Comparison of ENCODE assay signal across 9 mouse cellular contexts in the genomic region with DNA sequence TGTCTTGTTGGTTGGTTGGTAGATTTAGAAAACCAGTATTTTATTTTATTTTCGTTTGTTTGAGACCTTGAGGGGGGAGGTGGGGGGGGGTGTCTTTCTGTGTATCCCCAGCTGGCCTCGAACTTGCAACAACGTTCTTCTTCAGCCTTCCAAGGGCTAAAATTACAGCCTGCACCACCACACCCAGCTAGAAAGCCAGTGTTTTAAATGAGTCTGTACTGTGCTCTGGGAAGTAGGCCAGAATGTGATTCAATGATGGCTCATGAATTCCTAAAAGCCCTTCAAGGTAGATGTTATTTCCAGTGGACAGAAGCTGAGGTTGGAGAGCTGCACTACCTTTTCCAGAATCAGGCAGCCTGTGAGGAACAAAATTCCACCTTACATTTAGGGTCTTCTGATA. TPM values are rescaled to one million over a fixed set of nuclear protein-coding genes. Genes with fewer than 3 reads are reported as not detected.
DNase-seq lines count a peak whose midpoint lies in the region; ATAC-seq and TF ChIP-seq lines count a peak whose summit lies in the region.
"Had no signal": no experiment of that assay in that cellular context is flagged by ENCODE, and none has a peak within 500 bp of the region (broad histone marks: within the 10 kb centered on the region; RNA-seq: fewer than 3 reads in every experiment).

No protein-coding gene starts in this region.

- no peak for TF ChIP-seq CTCF in gastrocnemius, adult 2 months (IDR thresholded peaks at IDR 0.05)
- no peak for TF ChIP-seq CTCF in intestine, postnatal 0 days (IDR thresholded peaks at IDR 0.05; ENCODE audit: low read depth)

- H3K9ac ChIP-seq in intestine, postnatal 0 days (ENCODE audit: low read depth, low read length): no peak overlapping the region
- no peak overlapping the region for H3K9ac ChIP-seq in stomach, embryonic 16.5 days (ENCODE audit: low read length)

- no peaks in the 10 kb centered on the region for H3K27me3 ChIP-seq in intestine, postnatal 0 days (replicated peaks; ENCODE audit: control insufficient read depth, insufficient read depth, low read length)
- H3K27me3 ChIP-seq in stomach, embryonic 16.5 days (ENCODE audit: control insufficient read depth, insufficient read depth, low read length): no peaks in the 10 kb centered on the region
- H3K27me3 ChIP-seq: Patski had no signal

- ATAC-seq in intestine, postnatal 0 days: no peak
- ATAC-seq in stomach, embryonic 16.5 days (ENCODE audit: insufficient read depth, low FRiP score): no peak
- ATAC-seq: Patski had no signal

- no peaks in the 10 kb centered on the region for H3K36me3 ChIP-seq in intestine, postnatal 0 days (ENCODE audit: control insufficient read depth, insufficient read depth)
- no peaks in the 10 kb centered on the region for H3K36me3 ChIP-seq in stomach, embryonic 16.5 days (ENCODE audit: control insufficient read depth, insufficient read depth, low read length)

- H3K4me3 ChIP-seq in gastrocnemius, adult 2 months: no peak overlapping the region
- no peak overlapping the region for H3K4me3 ChIP-seq in intestine, postnatal 0 days (ENCODE audit: low read depth, low read length)
- H3K4me3 ChIP-seq in stomach, embryonic 16.5 days (replicated peaks; ENCODE audit: low read length): no peak overlapping the region

- H3K4me2 ChIP-seq in intestine, postnatal 0 days (replicated peaks; ENCODE audit: low read depth): peak overlapping the region; percentile 66; the same call in 1 of the 2 replicates
- H3K4me2 ChIP-seq in stomach, embryonic 16.5 days (ENCODE audit: low read depth, low read length): no peak overlapping the region

- 60% methylated on average over 3 of the region's 3 CpGs for WGBS in intestine, postnatal 0 days
- 68% methylated on average over 3 of the region's 3 CpGs for WGBS in stomach, embryonic 16.5 days

- H3K9me3 ChIP-seq in intestine, postnatal 0 days (ENCODE audit: control insufficient read depth): no peaks in the 10 kb centered on the region
- no peaks in the 10 kb centered on the region for H3K9me3 ChIP-seq in stomach, embryonic 16.5 days (replicated peaks; ENCODE audit: control insufficient read depth, low read length)

- intact Hi-C loops in gastrocnemius, adult 2 months (cut with DNase I): no loop called here

- peaks cover 4% of the 10 kb centered on the region for H3K4me1 ChIP-seq in intestine, postnatal 0 days (replicated peaks; ENCODE audit: control insufficient read depth, insufficient read depth, low read length)
- peaks cover 21% of the 10 kb centered on the region for H3K4me1 ChIP-seq in stomach, embryonic 16.5 days (ENCODE audit: control insufficient read depth, insufficient read depth, low read length)

- no peak for DNase-seq in gastrocnemius, adult 2 months
- DNase-seq in gastrocnemius, postnatal 10 days: no peak
- peak; percentile 33 for DNase-seq in testis, postnatal 14 days (ENCODE audit: low spot score)
- DNase-seq in testis, postnatal 10 days (ENCODE audit: low spot score): no peak
- DNase-seq in natural killer cell, adult 2 months (ENCODE audit: low spot score in 2 of 2): no peak
- no peak for DNase-seq in kidney, adult 8-10 months

- H3K27ac ChIP-seq in gastrocnemius, adult 2 months: peak overlapping the region; percentile 100
- H3K27ac ChIP-seq in intestine, postnatal 0 days (ENCODE audit: low read depth, low read length): peak overlapping the region; percentile 76; the same call in 1 of the 2 replicates
- peak overlapping the region; percentile 75 for H3K27ac ChIP-seq in stomach, embryonic 16.5 days (ENCODE audit: low read length)

RNA-seq across cellular contexts. Expression of gene Hexim2, which starts 2.0 kb away (rescaled TPM):
- total RNA-seq in gastrocnemius, adult 2 months (2021): 1 to 10 TPM; 2.0 to 3.6 TPM
- total RNA-seq in gastrocnemius, postnatal 10 days (2021): 1 to 10 TPM; 5.8 to 6.7 TPM
- 3.5 and 5.3 TPM in 2 replicates for polyA plus RNA-seq in intestine, postnatal 0 days (2015; fragmentation: Nextera tagmentation; extraction: Ambion mirVana)
- 6.3 and 7.9 TPM in 2 replicates for polyA plus RNA-seq in stomach, embryonic 16.5 days (2015; fragmentation: Nextera tagmentation; extraction: Ambion mirVana)

RNA-seq across cellular contexts. Expression of gene Hexim1, which starts 18.2 kb away (rescaled TPM):
- 10 to 100 TPM; 18.6 to 21.8 TPM for total RNA-seq in gastrocnemius, adult 2 months (2021)
- total RNA-seq in gastrocnemius, postnatal 10 days (2021): 10 to 100 TPM; 24.0 to 26.7 TPM
- polyA plus RNA-seq in intestine, postnatal 0 days (2015; fragmentation: Nextera tagmentation; extraction: Ambion mirVana): 4.6 and 6.0 TPM in 2 replicates
- 4.7 and 5.7 TPM in 2 replicates for polyA plus RNA-seq in stomach, embryonic 16.5 days (2015; fragmentation: Nextera tagmentation; extraction: Ambion mirVana)

RNA-seq across cellular contexts. Expression of gene Acbd4, which starts 32.7 kb away (rescaled TPM):
- 10 to 100 TPM; 24.2 to 28.6 TPM for total RNA-seq in gastrocnemius, adult 2 months (2021)
- total RNA-seq in gastrocnemius, postnatal 10 days (2021): 10 to 100 TPM; 34.9 to 50.5 TPM
- polyA plus RNA-seq in intestine, postnatal 0 days (2015; fragmentation: Nextera tagmentation; extraction: Ambion mirVana): 74.7 and 75.9 TPM in 2 replicates
- polyA plus RNA-seq in stomach, embryonic 16.5 days (2015; fragmentation: Nextera tagmentation; extraction: Ambion mirVana): 31.0 and 36.4 TPM in 2 replicates

RNA-seq across cellular contexts. Expression of gene Plcd3, which starts 32.8 kb away (rescaled TPM):
- 1 to 10 TPM; 4.6 to 5.9 TPM for total RNA-seq in gastrocnemius, adult 2 months (2021)
- total RNA-seq in gastrocnemius, postnatal 10 days (2021): 1 to 10 TPM; 5.8 to 8.6 TPM
- 1.0 and 1.5 TPM in 2 replicates for polyA plus RNA-seq in intestine, postnatal 0 days (2015; fragmentation: Nextera tagmentation; extraction: Ambion mirVana)
- 5.2 and 6.5 TPM in 2 replicates for polyA plus RNA-seq in stomach, embryonic 16.5 days (2015; fragmentation: Nextera tagmentation; extraction: Ambion mirVana)

RNA-seq across cellular contexts. Expression of gene Fmnl1, which starts 36.7 kb away (rescaled TPM):
- 1 to 10 TPM; 4.2 to 5.7 TPM for total RNA-seq in gastrocnemius, adult 2 months (2021)
- total RNA-seq in gastrocnemius, postnatal 10 days (2021): 1 to 10 TPM; 6.3 to 8.9 TPM
- 0.80 and 1.0 TPM in 2 replicates for polyA plus RNA-seq in intestine, postnatal 0 days (2015; fragmentation: Nextera tagmentation; extraction: Ambion mirVana)
- 3.5 and 4.4 TPM in 2 replicates for polyA plus RNA-seq in stomach, embryonic 16.5 days (2015; fragmentation: Nextera tagmentation; extraction: Ambion mirVana)
